Mouse (Mus musculus): ENCODE measurements at regions not wholly inside any gene's neighbourhood (a gene's known extent, or its start where the extent isn't known, plus 50 kb on each side); places are given as distances from the start of the nearest gene placed in this dataset.

- DNase-seq (ENCODE audit: low spot score), result no peak
These were observed 113.0 kb upstream of the Pcgf5 start for GRCm38 (mm10) chr19:36235131-36235530.

DNA sequence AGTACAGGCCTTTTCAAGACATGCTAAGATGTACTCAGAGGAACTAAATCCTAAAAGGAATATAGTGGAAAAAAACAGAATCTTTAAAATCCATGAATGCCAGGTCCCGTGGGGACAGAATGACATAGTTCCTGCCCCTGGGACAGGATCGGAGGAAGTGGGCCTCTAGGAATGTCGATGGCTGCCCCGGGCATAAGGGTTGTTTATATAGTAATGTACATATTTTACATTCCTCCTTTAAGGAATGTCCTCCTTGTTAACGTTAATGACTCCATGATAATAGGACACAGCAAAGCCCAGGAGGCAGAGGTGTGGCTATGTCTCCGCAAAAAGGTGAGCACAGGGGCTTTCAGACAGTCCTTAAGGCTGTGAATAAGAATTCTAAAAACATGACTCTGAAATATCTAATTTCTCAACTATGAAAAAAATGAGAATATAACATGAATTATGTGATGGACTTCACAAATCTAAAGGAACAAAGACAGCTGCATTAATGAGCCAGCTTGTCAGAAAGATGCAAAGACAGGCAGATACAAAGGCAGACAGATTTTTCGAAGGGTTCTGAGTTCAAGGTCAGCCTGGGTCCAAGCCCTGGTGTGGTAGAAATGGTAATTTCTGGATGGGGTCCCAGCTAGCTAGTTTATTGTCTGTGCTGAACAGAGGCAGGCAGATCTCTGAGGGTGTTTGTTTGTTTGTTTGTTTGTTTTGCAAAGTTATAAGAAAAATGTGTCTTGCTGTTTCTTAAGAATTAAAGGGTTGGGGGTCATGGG lies 111.3 kb upstream of the Pcgf5 start:
- no peak for DNase-seq (ENCODE audit: low spot score)

GRCm38 (mm10) chr19:36237751-36238150 lies 110.4 kb upstream of the Pcgf5 start:
- no peak for DNase-seq (ENCODE audit: low spot score)

GRCm38 (mm10) chr19:36238536-36238935 lies 109.6 kb upstream of the Pcgf5 start:
- DNase-seq (ENCODE audit: low spot score), result no peak

GRCm38 (mm10) chr19:36242396-36242795 lies 105.7 kb upstream of the Pcgf5 start:
- peak; percentile 80 for DNase-seq (ENCODE audit: low spot score)

GRCm38 (mm10) chr19:36242946-36243345 lies 105.2 kb upstream of the Pcgf5 start:
- DNase-seq (ENCODE audit: low spot score), result peak; percentile 28

DNA sequence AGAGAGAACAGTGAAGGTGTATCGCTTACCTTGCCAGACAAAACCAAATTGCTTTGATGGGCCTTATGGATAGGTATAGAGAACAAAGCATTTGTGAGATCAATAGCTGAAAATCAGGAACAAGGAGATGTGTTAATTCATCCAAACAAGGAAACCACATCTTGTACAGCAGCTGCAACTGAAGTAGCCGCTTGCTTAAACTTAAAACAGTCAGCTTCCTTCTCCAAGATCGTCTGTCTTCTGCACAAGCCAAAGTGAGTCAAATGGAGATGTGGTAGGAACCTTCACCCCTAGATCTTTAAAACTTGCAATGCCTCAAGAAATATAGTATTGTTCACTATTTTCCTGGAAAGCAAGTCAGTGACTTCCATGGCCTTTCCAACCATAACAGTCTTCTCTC lies 95.6 kb upstream of the Pcgf5 start:
- DNase-seq (ENCODE audit: low spot score), result no peak

GRCm38 (mm10) chr19:36257748-36258538 lies 90.2 kb upstream of the Pcgf5 start:
- no peak for DNase-seq (ENCODE audit: low spot score)

- DNase-seq (ENCODE audit: low spot score), result no peak
These were observed 86.3 kb upstream of the Pcgf5 start for GRCm38 (mm10) chr19:36261819-36262218.

DNA sequence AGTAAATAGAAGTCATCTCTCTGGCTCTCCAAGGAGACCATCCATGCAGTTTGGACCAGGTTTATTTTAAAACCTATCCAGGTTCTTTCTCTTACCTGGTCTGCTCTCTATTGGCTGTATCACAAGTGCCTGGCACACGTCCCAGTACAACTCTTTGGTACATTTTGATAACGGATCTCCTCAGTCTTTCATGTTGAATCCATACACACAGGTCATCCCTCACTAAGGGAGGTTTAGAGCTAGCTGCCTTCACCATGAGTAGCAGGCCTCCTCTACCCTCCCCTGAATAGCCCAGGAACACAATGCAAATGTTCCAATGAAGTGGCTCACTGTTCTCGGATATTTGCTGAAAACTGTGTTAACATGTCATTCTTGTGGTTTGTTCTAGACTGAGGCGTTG lies 84.2 kb upstream of the Pcgf5 start:
- no peak for DNase-seq (ENCODE audit: low spot score)

DNA sequence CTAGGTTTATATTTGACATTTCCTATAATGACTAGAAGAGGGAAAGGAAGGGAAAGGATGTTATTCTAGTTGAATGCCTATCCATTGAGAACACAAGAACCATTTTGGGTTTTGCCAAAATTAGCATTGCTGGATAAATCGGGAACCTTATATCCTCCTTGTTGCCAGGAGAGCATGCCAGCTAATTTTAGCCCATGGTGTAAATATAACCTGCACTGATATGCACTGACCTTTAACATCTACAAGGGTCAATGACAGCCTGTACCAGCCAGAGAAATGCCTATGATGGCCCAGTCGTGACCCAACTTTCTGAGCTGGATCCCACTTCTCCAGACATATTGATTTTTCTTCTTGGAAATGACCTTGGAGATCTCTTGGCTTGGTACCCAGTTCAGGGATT lies 83.7 kb upstream of the Pcgf5 start:
- DNase-seq (ENCODE audit: low spot score), result no peak

- no peak for DNase-seq (ENCODE audit: low spot score)
These were observed 82.8 kb upstream of the Pcgf5 start for GRCm38 (mm10) chr19:36265276-36265675.

- peak; percentile 45 for DNase-seq (ENCODE audit: low spot score)
These were observed 81.8 kb upstream of the Pcgf5 start for GRCm38 (mm10) chr19:36266346-36266745.

DNA sequence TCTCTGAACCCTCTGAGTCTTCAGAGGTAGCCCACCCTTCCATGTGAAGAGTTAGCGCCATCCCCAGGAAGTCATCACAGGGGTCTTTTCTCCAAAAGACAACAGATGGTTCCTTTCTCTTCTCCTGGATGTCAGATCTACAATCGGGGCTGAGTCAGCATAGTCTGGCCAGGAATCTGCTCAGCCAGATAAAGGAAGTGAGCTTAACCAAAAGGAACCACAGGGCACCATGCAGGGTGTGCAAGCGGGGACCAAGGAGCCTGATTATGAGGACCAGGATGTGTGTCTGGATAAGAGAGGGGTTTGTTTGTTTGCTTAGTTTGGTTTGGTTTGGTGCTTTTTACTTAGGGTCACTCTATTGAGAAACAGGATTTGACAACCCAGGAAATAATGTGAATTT lies 74.6 kb upstream of the Pcgf5 start:
- no peak for DNase-seq (ENCODE audit: low spot score)

DNA sequence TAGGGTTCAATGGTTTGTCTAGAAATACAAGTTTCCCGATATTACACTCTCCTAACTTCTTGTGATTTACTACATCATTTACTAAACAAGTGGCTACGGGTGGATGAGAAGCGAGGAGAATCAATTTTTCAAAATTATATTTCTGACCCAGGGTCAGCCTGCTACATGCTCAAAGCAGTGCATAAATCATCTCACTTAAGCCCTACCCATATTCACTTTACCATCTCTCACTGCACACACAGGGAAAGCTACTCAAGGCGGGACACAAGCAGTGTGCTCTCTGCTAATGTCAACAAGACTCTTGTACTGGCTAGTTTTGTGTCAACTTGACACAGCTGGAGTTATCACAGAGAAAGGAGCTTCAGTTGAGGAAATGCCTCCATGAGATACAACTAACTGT lies 62.6 kb upstream of the Pcgf5 start:
- no peak for DNase-seq (ENCODE audit: low spot score)

DNA sequence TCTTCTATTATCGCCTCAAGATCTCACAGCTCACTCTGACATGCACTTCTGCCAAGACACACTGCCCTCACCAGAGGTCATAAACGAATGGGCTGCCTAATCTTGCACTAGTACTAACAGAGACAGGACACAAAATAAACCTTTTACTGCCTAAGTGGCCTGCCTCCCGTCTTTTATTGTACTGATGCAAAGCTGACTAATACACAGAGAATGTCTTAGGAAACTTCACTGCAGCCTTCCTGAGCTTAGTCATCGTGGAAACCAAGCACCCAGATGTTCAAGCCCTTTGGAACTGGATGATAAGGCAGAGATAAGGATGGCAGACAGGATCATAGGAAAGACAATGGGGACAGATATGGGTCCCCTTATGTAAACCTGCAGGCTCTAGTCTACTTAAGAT lies 57.3 kb upstream of the Pcgf5 start:
- no peak for DNase-seq (ENCODE audit: low spot score)

DNA sequence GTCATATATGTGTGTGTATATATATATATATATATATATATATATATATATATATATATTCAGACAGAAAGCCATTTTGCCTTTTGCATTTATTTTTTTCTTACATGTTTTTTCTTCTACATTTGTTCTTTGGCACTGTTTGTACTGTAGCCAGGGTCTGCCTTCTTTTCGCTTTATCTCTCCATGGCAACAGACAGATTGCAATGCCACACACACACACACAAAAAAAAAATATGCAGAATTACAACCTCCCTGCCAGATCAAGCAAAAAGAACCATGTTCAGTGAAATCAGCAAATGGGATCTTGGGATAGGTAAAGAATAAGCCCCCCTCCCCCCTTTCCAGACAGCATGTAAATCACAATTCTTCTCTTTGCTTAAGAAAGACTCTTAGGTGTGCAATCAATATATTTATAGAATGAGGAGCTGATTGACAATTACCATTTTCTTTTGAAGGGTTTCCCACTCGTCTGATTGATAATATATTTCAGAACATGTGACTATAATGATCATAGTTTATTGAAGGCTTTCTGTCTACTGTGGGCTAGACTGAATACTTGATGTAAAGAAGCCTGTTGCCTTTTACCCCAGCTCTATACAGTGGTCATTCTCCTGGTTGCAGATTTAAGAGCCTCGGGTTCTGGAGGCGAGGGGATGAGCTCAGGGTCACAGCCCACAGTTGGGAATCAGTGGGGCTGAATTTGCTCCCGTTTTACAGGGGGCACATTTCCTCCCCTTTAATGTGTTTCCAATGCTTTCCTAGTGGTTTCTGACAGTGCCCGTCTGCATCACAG lies 54.7 kb upstream of the Pcgf5 start:
- no peak for DNase-seq (ENCODE audit: low spot score)
